Mouse (Mus musculus): ENCODE results near the gene Pdzrn3. TPM values are rescaled to one million over a fixed set of nuclear protein-coding genes. Genes with fewer than 3 reads are reported as not detected.

Pdzrn3 gene
- polyA plus RNA-seq, 1 experiment from 2014 or later: 25.8 TPM

DNA sequence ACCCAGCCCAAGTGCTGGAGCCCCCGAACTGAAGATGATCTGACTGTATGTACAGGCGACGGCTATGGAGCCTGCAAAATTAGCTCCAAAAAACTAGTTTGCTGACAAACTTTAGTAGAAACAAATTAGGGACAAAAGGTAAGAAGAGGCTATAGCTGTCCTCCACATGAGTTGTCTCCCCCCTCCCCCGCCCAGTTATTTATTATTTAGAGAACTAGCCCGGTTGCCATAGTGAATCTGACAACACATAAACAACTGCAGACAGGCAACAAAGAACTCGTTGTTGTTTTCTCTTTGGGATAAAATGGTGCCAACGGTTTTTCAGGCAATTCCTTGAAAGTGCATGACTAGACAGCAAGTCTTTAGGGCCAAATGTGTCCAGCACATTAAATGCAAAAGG, 7.3 kb upstream of the Pdzrn3 start:
- Histone ChIP-seq H3K4me1 (replicated peaks) (0 out of 2 replicates have a peak, but pooled peaks cover 3% of the 10 kb centered on the region), H3K9me3 (no peaks in the 10 kb centered on the region), H3K27ac (replicated peaks) (no peak overlapping the region; the same call in 1 of the 2 replicates), H3K9ac (no peak overlapping the region), H3K4me3 (no peak overlapping the region), H3K27me3 (peaks cover 1% of the 10 kb centered on the region), H3K36me3 (no peaks in the 10 kb centered on the region), H3K4me2 (no peak overlapping the region)
- ATAC-seq (ENCODE audit: low FRiP score, low read depth): no peak
- WGBS: 64% methylated on average over 7 of the region's 7 CpGs

DNA sequence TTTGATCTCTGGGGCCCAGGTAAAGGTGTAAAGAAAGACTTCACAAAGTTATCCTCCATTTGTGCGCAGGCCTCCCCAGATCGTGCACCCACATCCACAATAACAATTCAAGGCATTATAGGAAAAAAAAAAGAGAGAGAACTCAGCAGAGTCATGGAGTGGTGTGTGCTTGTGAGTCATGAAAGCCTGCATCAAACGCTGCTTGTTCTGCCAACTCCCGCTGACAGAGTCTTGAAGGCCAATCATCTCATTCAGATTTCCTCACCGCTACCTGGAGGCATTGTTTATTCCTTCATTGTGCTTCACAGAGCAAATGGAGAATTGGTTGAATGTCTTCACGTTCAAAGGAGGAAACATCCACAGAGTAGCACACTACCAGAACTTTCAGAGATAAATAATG, 6.8 kb upstream of the Pdzrn3 start:
- no peak for ATAC-seq (ENCODE audit: low FRiP score, low read depth)
- 67% methylated on average over 6 of the region's 6 CpGs for WGBS
- Histone ChIP-seq H3K36me3 (no peaks in the 10 kb centered on the region), H3K9me3 (no peaks in the 10 kb centered on the region), H3K4me2 (no peak overlapping the region), H3K4me3 (no peak overlapping the region), H3K4me1 (replicated peaks) (0 out of 2 replicates have a peak, but pooled peaks cover 3% of the 10 kb centered on the region), H3K27me3 (peaks cover 6% of the 10 kb centered on the region), H3K9ac (no peak overlapping the region), H3K27ac (replicated peaks) (no peak overlapping the region)

DNA sequence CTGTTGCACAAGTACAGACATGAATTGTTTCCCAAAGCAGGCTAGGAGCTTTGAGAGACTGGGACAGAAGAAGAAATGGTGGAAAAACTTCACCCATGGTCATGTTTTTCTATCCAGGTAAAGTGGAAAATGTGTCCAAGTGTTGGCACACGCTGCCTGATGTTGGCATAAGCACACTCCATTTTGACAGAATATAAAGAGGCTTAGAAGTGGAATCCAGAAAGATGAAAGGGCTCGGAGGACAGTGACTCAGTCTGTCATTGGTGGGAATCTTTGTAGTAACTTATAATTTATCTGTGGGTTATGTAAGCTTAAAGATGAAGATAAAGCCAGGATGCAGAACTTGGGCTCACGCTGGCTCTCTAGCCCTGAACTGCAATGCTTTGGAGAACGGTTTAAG, 5.2 kb upstream of the Pdzrn3 start:
- WGBS: 84% methylated on average over 4 of the region's 4 CpGs
- Histone ChIP-seq H3K9ac (no peak overlapping the region), H3K9me3 (no peaks in the 10 kb centered on the region)

DNA sequence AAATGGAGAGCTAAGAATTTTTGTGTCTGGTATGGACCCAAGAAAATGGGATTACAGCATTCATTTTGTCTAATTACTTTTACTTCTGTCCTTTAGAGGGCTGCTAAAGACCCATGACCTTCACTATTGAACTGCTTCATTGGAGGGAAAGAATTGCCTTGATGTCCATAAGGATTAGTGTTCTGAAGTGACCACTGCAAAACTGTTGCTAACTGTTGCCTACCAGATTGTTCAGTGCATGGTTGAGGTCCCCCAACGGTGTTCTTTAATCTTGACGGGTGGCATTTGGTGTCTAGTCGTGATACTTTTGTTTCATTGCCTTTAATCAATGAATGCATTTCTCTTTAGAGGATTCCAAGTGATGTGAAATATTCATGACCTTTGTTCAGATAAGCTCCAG, 1.8 kb upstream of the Pdzrn3 start:
- WGBS: 51% methylated on average over 3 of the region's 3 CpGs
- H3K4me3 ChIP-seq: no peak overlapping the region
- no peak overlapping the region for H3K4me2 ChIP-seq
- H3K9me3 ChIP-seq: no peaks in the 10 kb centered on the region
- H3K9ac ChIP-seq: no peak overlapping the region
- peaks cover 15% of the 10 kb centered on the region for H3K27me3 ChIP-seq
- H3K4me1 ChIP-seq (replicated peaks): peaks cover 29% of the 10 kb centered on the region
- H3K27ac ChIP-seq (replicated peaks): no peak overlapping the region
- ATAC-seq (ENCODE audit: low FRiP score, low read depth): no peak
- H3K36me3 ChIP-seq: no peaks in the 10 kb centered on the region

More for the DNA sequence above, 5.2 kb upstream of the Pdzrn3 start:
- Histone ChIP-seq H3K27me3 (peaks cover 10% of the 10 kb centered on the region), H3K36me3 (no peaks in the 10 kb centered on the region), H3K27ac (replicated peaks) (no peak overlapping the region), H3K4me3 (no peak overlapping the region), H3K4me2 (no peak overlapping the region), H3K4me1 (replicated peaks) (peaks cover 9% of the 10 kb centered on the region)
- no peak for ATAC-seq (ENCODE audit: low FRiP score, low read depth)

DNA sequence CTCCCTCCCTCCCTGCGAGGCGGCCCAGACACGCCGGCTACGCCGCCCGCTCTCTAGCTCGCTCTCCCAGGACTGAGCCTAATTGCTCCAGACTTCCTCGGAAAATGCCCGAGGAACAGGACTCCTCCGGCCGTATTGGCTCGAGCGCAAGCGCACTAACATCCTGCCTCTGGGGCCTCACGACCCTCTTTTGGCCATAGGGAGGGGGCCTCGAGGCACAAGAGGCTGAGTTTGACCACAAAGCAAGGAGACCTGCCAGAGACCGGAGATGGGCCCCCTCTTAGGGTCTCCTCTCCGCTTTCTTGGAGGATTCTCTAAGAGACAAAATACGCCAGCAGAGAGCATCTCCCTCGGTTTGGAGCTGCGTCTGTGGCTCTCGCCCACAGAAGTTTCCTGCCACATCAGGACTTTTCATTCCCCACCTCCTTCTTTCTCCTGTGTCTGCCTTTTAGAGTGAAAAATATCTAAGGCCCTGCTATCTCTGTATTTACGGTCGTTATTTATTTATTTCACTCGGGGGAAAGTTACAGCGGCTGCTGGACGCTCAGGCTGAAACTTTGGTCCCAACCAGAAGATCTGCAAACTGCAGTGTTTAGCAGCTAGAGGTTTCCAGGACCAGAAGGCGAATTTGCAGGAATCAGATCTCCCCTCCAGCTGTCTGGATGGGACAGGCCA, 375 bp upstream of the Pdzrn3 start:
- Histone ChIP-seq H3K9ac (peak overlapping the region; percentile 36), H3K36me3 (no peaks in the 10 kb centered on the region), H3K27ac (replicated peaks) (peak overlapping the region; percentile 60), H3K4me1 (replicated peaks) (peaks cover 33% of the 10 kb centered on the region), H3K9me3 (no peaks in the 10 kb centered on the region), H3K4me2 (peak overlapping the region; percentile 98), H3K27me3 (peaks cover 15% of the 10 kb centered on the region), H3K4me3 (peak overlapping the region; percentile 48)
- ATAC-seq (ENCODE audit: low FRiP score, low read depth): peak; percentile 86
- WGBS: 0% methylated on average over 25 of the region's 29 CpGs

DNA sequence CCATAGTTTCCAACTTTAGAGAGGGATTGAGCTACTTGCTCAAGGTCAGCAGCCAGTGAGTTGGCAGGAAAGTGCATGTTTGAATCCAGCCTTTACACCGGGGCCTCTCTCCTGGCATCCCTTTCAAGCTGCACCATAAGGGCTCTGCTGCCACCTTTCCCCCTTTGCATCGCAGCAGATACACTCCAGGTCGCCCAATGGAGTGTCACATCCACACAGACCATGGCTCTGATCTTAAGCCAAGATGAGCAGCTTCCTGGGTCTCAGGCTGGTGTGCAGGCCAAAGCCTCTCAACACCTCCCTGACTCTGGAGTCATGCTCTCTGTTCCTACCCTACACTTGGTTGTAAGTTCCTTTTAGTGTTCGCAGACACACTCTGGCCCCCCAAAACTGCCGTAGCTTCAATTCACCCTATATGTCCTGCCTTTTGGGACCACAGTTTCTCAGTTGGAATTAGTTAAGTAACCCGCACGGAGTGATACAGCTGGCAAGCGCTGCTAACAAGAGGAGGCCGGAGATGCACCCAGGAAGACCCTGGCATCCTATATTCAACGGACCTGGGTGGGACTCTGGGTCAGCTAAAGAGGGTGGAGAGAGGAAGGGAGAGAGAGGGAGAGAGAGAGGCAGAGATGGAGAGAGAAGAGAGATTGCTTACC, 1.1 kb downstream of the Pdzrn3 start:
- Histone ChIP-seq H3K4me2 (peak overlapping the region; percentile 98), H3K9ac (peak overlapping the region; percentile 36), H3K36me3 (no peaks in the 10 kb centered on the region), H3K9me3 (no peaks in the 10 kb centered on the region), H3K27me3 (peaks cover 15% of the 10 kb centered on the region), H3K4me3 (peak overlapping the region; percentile 48), H3K4me1 (replicated peaks) (peaks cover 33% of the 10 kb centered on the region), H3K27ac (replicated peaks) (peak overlapping the region; percentile 60; the same call in 1 of the 2 replicates)
- no peak; the same call in 1 of the 2 replicates for ATAC-seq (ENCODE audit: low FRiP score, low read depth)
- WGBS: 7% methylated on average over 10 of the region's 10 CpGs

DNA sequence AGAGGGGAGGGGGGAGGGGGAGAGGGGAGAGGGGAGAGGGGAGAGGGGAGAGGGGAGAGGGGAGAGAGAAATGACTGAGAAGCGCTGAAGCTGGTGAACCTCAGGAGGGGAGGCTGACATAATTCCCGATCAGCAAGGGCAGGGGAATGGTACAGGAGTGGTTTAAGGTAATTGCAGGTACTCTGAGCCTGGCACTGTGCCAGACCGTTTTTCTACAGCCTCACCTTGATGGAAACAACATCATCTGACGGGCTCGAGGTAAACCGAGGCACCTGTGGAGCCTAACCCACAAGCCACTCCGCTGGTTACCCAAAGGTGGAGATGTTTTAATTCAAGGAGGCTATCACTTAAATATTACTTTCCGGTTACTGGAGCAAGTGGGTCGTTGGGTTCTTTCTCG, 1.6 kb downstream of the Pdzrn3 start:
- Histone ChIP-seq H3K4me2 (peak overlapping the region; percentile 98), H3K4me3 (peak overlapping the region; percentile 48), H3K27me3 (peaks cover 15% of the 10 kb centered on the region), H3K36me3 (no peaks in the 10 kb centered on the region), H3K9ac (no peak overlapping the region), H3K27ac (replicated peaks) (no peak overlapping the region), H3K9me3 (no peaks in the 10 kb centered on the region), H3K4me1 (replicated peaks) (peaks cover 33% of the 10 kb centered on the region)
- WGBS: 25% methylated on average over 10 of the region's 10 CpGs
- ATAC-seq (ENCODE audit: low FRiP score, low read depth): no peak

DNA sequence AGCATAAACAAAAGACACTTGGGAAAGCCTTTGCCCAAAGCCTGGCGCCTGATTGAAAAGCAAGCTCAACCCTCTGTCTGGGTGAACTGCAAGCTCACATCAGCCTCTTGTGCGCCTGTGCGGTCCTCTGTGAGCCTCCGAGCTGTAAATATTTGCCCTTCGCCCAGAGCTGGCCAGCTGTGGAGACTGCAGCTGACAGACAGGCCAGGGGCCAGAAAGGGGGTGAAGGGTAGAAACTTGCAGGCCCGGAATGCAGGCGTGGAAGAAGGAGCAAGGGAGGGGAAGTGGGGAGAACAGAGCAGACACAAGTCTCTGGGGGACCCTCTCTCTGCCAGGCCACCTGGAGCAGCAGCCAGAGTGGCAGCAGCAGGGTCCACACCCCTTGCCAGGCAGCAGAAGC, 3.0 kb downstream of the Pdzrn3 start:
- Histone ChIP-seq H3K27me3 (peaks cover 11% of the 10 kb centered on the region), H3K36me3 (no peaks in the 10 kb centered on the region), H3K9ac (0 out of 2 replicates have a peak overlapping the region, but pooled peaks have one; percentile 10), H3K4me1 (replicated peaks) (peaks cover 33% of the 10 kb centered on the region), H3K9me3 (no peaks in the 10 kb centered on the region), H3K4me2 (peak overlapping the region; percentile 48), H3K4me3 (peak overlapping the region; percentile 20), H3K27ac (replicated peaks) (0 out of 2 replicates have a peak overlapping the region, but pooled peaks have one; percentile 14)
- WGBS: 5% methylated on average over 7 of the region's 7 CpGs
- ATAC-seq (ENCODE audit: low FRiP score, low read depth): no peak

DNA sequence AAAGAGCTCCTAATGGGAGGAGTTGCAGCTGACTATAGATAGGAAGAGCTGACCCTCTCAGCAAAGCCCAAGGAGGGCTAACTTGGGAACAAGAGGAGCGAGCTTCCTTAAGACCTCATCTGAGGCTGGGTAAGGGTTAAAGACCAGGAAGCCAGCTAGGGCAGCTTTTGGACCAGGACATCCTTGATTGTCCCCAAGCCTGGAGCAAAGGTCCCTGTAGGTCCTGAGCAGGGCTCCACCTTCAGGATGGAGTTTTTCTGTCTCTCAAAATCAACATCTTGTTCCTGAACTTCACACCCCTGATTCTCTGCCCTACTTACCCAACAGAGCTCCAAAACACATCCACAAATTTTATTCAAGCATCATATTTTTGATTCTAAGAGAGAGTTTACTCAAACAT, 3.5 kb downstream of the Pdzrn3 start:
- Histone ChIP-seq H3K4me3 (no peak overlapping the region), H3K4me1 (replicated peaks) (peaks cover 33% of the 10 kb centered on the region), H3K9me3 (no peaks in the 10 kb centered on the region), H3K9ac (no peak overlapping the region), H3K4me2 (peak overlapping the region; percentile 48; the same call in 1 of the 2 replicates), H3K36me3 (no peaks in the 10 kb centered on the region), H3K27ac (replicated peaks) (no peak overlapping the region), H3K27me3 (peaks cover 8% of the 10 kb centered on the region)
- 75% methylated on average over 1 of the region's 1 CpGs for WGBS
- ATAC-seq (ENCODE audit: low FRiP score, low read depth): no peak

DNA sequence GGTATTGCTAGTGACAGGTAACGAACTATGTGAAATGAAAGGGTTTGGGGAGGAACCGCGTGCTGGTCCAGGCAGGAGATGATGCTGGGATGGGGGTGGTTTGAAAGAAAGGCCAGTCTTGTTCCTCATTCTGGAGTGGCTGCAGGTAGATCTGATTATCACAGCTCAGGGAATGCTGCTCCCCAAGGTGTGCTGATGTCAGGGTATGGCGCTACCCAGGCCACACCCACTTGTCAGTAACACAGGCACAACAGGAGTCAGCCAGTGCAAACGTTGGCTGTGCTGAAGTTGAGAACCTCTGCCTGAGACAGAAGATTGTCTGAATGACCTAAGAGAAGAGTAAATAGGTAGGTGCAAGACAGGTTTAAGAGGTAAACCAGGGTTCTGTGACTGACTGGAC, 4.7 kb downstream of the Pdzrn3 start:
- Histone ChIP-seq H3K9me3 (no peaks in the 10 kb centered on the region), H3K4me3 (no peak overlapping the region), H3K4me1 (replicated peaks) (peaks cover 28% of the 10 kb centered on the region), H3K27ac (replicated peaks) (no peak overlapping the region), H3K9ac (no peak overlapping the region), H3K4me2 (no peak overlapping the region), H3K27me3 (peaks cover 5% of the 10 kb centered on the region; the same call in 1 of the 2 replicates), H3K36me3 (no peaks in the 10 kb centered on the region)
- ATAC-seq (ENCODE audit: low FRiP score, low read depth): no peak
- WGBS: 86% methylated on average over 5 of the region's 5 CpGs

DNA sequence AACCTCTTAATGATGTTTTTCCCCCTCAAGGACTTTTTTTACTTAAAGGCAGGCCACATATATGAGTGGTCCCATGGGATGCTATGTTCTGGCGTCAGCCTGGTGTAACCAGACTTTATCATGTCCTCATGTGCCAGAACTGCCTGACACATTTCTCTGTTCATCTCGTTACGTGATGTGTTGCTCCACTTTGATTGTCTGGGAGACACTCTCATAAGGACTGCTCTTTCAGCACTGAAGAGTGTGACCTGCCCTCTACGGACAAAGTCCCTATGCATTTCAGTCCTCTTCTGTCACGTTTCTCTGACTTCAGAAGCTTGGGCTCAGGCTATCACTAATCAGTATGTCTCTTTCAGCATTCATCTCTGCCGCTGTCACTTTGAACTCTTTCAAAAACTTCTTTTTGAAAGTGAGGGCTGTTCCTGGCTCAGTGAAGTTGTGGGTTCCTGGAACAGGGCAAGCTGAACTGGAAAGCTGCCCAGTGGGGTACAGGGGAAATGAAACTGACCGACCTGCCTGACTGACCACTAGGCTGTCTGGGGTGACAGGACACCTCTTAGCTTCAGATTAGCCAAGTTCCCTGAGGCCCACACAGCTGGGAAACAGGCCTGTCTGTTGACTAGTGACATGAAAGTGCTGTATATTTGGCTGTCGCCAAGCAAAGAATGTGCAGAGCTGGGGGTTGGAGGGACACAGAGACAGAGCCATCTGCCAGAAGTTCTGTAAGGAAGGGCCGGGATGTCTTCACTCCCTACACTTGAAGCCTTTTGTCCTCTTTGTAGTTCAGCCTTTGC, 10.7 kb downstream of the Pdzrn3 start:
- peak; percentile 54; the same call in 1 of the 2 replicates for ATAC-seq (ENCODE audit: low FRiP score, low read depth)
- no peaks in the 10 kb centered on the region for H3K27me3 ChIP-seq
- WGBS: 39% methylated on average over 9 of the region's 9 CpGs
- H3K36me3 ChIP-seq: no peaks in the 10 kb centered on the region
- no peak overlapping the region for H3K9ac ChIP-seq
- H3K4me1 ChIP-seq (replicated peaks): peaks cover 10% of the 10 kb centered on the region; the same call in 1 of the 2 replicates
- no peak overlapping the region for H3K4me3 ChIP-seq
- no peak overlapping the region for H3K27ac ChIP-seq (replicated peaks)
- H3K9me3 ChIP-seq: no peaks in the 10 kb centered on the region
- no peak overlapping the region for H3K4me2 ChIP-seq

DNA sequence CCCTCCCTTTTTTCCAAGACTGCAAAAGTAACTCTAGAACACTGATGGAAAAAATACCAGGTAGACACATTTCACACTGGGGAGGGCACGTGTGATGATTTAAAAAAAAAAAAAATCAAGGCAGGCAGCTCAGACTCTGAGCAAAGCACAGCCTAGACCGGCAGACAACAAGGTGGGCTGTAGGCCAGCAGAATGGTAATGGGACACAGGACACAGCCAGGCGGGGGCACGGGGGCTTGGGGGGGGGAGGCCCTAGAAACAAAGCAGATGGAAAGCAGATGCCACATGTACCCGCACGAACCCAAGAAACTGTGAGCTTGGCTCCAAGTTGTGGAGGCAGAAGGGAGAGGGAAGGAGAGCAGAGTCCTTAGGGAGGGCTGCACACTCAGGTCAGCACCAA, 11.9 kb downstream of the Pdzrn3 start:
- H3K9me3 ChIP-seq: no peaks in the 10 kb centered on the region
- no peak overlapping the region for H3K27ac ChIP-seq (replicated peaks)
- H3K9ac ChIP-seq: no peak overlapping the region
- H3K36me3 ChIP-seq: no peaks in the 10 kb centered on the region
- no peaks in the 10 kb centered on the region for H3K27me3 ChIP-seq
- WGBS: 66% methylated on average over 6 of the region's 6 CpGs
- no peak overlapping the region for H3K4me2 ChIP-seq
- 0 out of 2 replicates have a peak, but pooled peaks have one; percentile 30 for ATAC-seq (ENCODE audit: low FRiP score, low read depth)
- H3K4me3 ChIP-seq: no peak overlapping the region
- H3K4me1 ChIP-seq (replicated peaks): peaks cover 10% of the 10 kb centered on the region; the same call in 1 of the 2 replicates

Data from hindbrain, embryonic 15.5 days (tissue).